Mouse (Mus musculus): Measurements from ENCODE around the gene Spns3. TPM values are rescaled to one million over a fixed set of nuclear protein-coding genes. Genes with fewer than 3 reads are reported as not detected.

Gene Spns3
- total RNA-seq (2015) = 4.7 and 5.4 TPM in 2 replicates
- 4.3 and 6.4 TPM in 2 replicates for total RNA-seq (2017)

GRCm38 (mm10) chr11:72550134-72550988 lies at the start of gene Spns3:
Spns3 (minus strand) TSS chr11:72550506.
- ATAC-seq (ENCODE audit: poor library complexity, severe bottlenecking) = peak; percentile 86

- no peak for ATAC-seq (ENCODE audit: poor library complexity, severe bottlenecking)
Observed at GRCm38 (mm10) chr11:72597780-72598179, 47.5 kb upstream of the Spns3 start.

GRCm38 (mm10) chr11:72595010-72595737 lies 44.9 kb upstream of the Spns3 start:
- no peak for ATAC-seq (ENCODE audit: poor library complexity, severe bottlenecking)

GRCm38 (mm10) chr11:72587537-72588233 lies 37.4 kb upstream of the Spns3 start:
- no peak for ATAC-seq (ENCODE audit: poor library complexity, severe bottlenecking)

GRCm38 (mm10) chr11:72586570-72586969 lies 36.3 kb upstream of the Spns3 start:
- no peak for ATAC-seq (ENCODE audit: poor library complexity, severe bottlenecking)

GRCm38 (mm10) chr11:72583092-72583491 lies 32.8 kb upstream of the Spns3 start:
- no peak for ATAC-seq (ENCODE audit: poor library complexity, severe bottlenecking)

- no peak for ATAC-seq (ENCODE audit: poor library complexity, severe bottlenecking)
Observed at GRCm38 (mm10) chr11:72582448-72582705, 32.1 kb upstream of the Spns3 start.

GRCm38 (mm10) chr11:72581609-72582447 lies 31.5 kb upstream of the Spns3 start:
- ATAC-seq (ENCODE audit: poor library complexity, severe bottlenecking) = no peak

GRCm38 (mm10) chr11:72578471-72578870 lies 28.2 kb upstream of the Spns3 start:
- ATAC-seq (ENCODE audit: poor library complexity, severe bottlenecking) = no peak

GRCm38 (mm10) chr11:72576466-72577351 lies 26.4 kb upstream of the Spns3 start:
- ATAC-seq (ENCODE audit: poor library complexity, severe bottlenecking) = peak; percentile 35

- ATAC-seq (ENCODE audit: poor library complexity, severe bottlenecking) = no peak
Observed at GRCm38 (mm10) chr11:72576111-72576465, 25.8 kb upstream of the Spns3 start.

GRCm38 (mm10) chr11:72573819-72574218 lies 23.5 kb upstream of the Spns3 start:
- ATAC-seq (ENCODE audit: poor library complexity, severe bottlenecking) = 0 out of 2 replicates have a peak, but pooled peaks have one; percentile 33

- ATAC-seq (ENCODE audit: poor library complexity, severe bottlenecking) = peak; percentile 97
Observed at GRCm38 (mm10) chr11:72570319-72570979, 20.1 kb upstream of the Spns3 start.

GRCm38 (mm10) chr11:72569671-72570318 lies 19.5 kb upstream of the Spns3 start:
- no peak for ATAC-seq (ENCODE audit: poor library complexity, severe bottlenecking)

- no peak for ATAC-seq (ENCODE audit: poor library complexity, severe bottlenecking)
Observed at GRCm38 (mm10) chr11:72569051-72569450, 18.7 kb upstream of the Spns3 start.

- ATAC-seq (ENCODE audit: poor library complexity, severe bottlenecking) = no peak
Observed at GRCm38 (mm10) chr11:72566816-72567338, 16.6 kb upstream of the Spns3 start.

GRCm38 (mm10) chr11:72566304-72566703 lies 16.0 kb upstream of the Spns3 start:
- no peak for ATAC-seq (ENCODE audit: poor library complexity, severe bottlenecking)

- peak; percentile 82 for ATAC-seq (ENCODE audit: poor library complexity, severe bottlenecking)
Observed at GRCm38 (mm10) chr11:72564232-72564807, 14.0 kb upstream of the Spns3 start.
